Mouse (Mus musculus) G1E (cell line): Measurements from ENCODE around the gene Ace2. TPM values are rescaled to one million over a fixed set of nuclear protein-coding genes. Genes with fewer than 3 reads are reported as not detected.
A peak's percentile ranks its signal among the peaks of the same experiment; 100 is the strongest.

Experiments used
- ATAC-seq: 2 replicates; pipeline ENCODE4 v1.8.0; 2016; ENCODE audit warnings: mild to moderate bottlenecking; ENCODE audit not compliant: insufficient number of reproducible peaks, poor library complexity, low FRiP score, severe bottlenecking; ENCODE audit errors: extremely low read depth
- DNase-seq: peaks from one replicate; pipeline ENCODE4 v3.0.0; 2012; ENCODE audit warnings: low spot score
- H3K27me3 ChIP-seq: 2 replicates; pipeline ENCODE4 v1.6.1; 2012; ENCODE audit warnings: mild to moderate bottlenecking, low read length, inconsistent platforms; ENCODE audit not compliant: insufficient read depth
- H3K36me3 ChIP-seq: replicated peaks from 2 replicates; pipeline ENCODE3; 2012; ENCODE audit warnings: mild to moderate bottlenecking, inconsistent platforms
- H3K4me1 ChIP-seq: 2 replicates; pipeline ENCODE4 v1.6.1; 2012; ENCODE audit warnings: low read depth, low read length, inconsistent platforms, mixed read lengths; ENCODE audit not compliant: insufficient read depth
- H3K4me3 ChIP-seq: 2 replicates; pipeline ENCODE4 v1.5.1; 2012; ENCODE audit warnings: low read depth, mild to moderate bottlenecking, inconsistent platforms, low read length, moderate library complexity, mixed read lengths
- H3K9me3 ChIP-seq: replicated peaks from 2 replicates; pipeline ENCODE4 v1.6.1; 2012; ENCODE audit warnings: inconsistent platforms
- CTCF ChIP-seq: IDR thresholded peaks from 2 replicates; pipeline ENCODE4 v1.5.1; 2012; ENCODE audit warnings: low read depth, low read length, inconsistent platforms, mixed read lengths
- GATA1 ChIP-seq: IDR thresholded peaks from 2 replicates; pipeline ENCODE4 v1.6.1; 2012; ENCODE audit warnings: borderline replicate concordance, low read length, inconsistent platforms, mixed read lengths
- GATA2 ChIP-seq: IDR thresholded peaks from 2 replicates; pipeline ENCODE4 v1.6.1; 2012; ENCODE audit warnings: low read depth, low read length, inconsistent platforms, borderline replicate concordance
- POLR2AphosphoS5 ChIP-seq: IDR thresholded peaks from 2 replicates; pipeline ENCODE4 v1.6.1; 2012; ENCODE audit warnings: low read depth, low read length, inconsistent platforms; ENCODE audit not compliant: insufficient replicate concordance
- TAL1 ChIP-seq: conservative IDR thresholded peaks from 2 replicates; pipeline ENCODE4 v1.6.1; 2012; ENCODE audit warnings: low read depth, low read length, inconsistent platforms, mixed read lengths
- polyA plus RNA-seq: library from polyadenylated mRNA; stranded (reverse); fragments of >175 nt; gene quantifications from 2 replicates; pipeline ENCODE4 v1.2.3, GENCODE M21; 2012
- total RNA-seq, 2 experiments: library from RNA; stranded (forward) in 1 of 2; stranded (reverse) in 1 of 2; fragments of 200-1000 nt in 1 of 2; fragments of >200 nt in 1 of 2; fragmentation: Nextera tagmentation in 1 of 2; gene quantifications; 2 replicates each; pipeline ENCODE4 v1.2.3; 2014 to 2017

The Ace2 gene
- total RNA-seq (2014; fragmentation: Nextera tagmentation) (0.19 TPM in 1 of 2 replicates, not detected in the other), total RNA-seq (2017) (0.05 and 0.12 TPM in 2 replicates), polyA plus RNA-seq (not detected in 2 replicates)

DNA sequence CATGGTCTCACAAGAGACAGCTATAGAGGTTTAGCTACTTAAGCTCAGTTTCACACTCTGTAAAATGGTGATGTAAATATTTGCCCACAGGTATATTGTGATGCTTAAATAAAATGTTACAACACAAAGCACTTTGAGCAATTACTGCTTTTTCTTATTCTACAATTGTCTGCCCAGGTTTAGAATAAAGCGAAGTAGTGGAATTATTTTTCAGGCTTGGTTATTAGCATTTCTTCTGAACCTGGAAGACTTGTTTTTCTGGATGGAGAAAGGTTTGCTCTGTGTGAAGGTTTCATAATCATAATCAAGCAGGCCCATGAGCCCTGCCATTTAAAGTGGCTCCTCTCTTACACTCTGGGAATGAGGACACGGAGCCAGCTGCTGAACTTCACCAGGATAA lies at the start of gene Ace2:
Ace2 (plus strand) TSS at position 301 of the 400 bp plus-strand sequence.
- Histone ChIP-seq H3K36me3 (no peaks in the 10 kb centered on the region), H3K9me3 (no peaks in the 10 kb centered on the region), H3K4me1 (peaks cover 9% of the 10 kb centered on the region), H3K4me3 (no peak within 1 kb of the TSS), H3K27me3 (no peaks in the 10 kb centered on the region)
- TF ChIP-seq TAL1 = no peak
- TF ChIP-seq GATA2 = no peak
- TF ChIP-seq GATA1 = no peak
- TF ChIP-seq CTCF = no peak
- TF ChIP-seq POLR2AphosphoS5 = no peak
- DNase-seq = no peak
- ATAC-seq = no peak

DNA sequence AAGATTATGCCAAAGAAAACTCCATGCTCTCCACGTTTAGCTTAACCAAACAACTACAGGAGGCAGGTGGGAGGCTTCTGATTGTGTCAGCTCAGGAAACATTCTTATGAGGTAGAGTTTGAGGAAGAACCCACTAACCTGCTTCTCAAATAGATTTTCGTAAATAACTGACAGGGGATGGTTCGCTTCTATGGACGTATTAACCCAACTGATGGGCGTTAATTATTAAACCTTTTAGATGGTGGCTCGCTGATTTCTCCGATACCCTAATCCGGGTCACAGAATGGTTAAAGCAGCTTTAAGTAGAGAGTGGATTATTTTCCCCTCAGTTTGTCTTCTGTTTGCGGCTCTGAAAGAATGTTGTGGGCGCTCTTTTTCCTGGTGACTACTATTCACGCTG lies 49.2 kb upstream of the Ace2 start:
- DNase-seq (no peak), ATAC-seq (no peak)
- no peaks in the 10 kb centered on the region for H3K9me3 ChIP-seq
- H3K36me3 ChIP-seq = no peaks in the 10 kb centered on the region
- peaks cover 57% of the 10 kb centered on the region for H3K4me1 ChIP-seq
- H3K27me3 ChIP-seq = no peaks in the 10 kb centered on the region
- no peak overlapping the region for H3K4me3 ChIP-seq
- TF ChIP-seq POLR2AphosphoS5 = no peak
- no peak for TF ChIP-seq GATA2
- no peak for TF ChIP-seq GATA1
- TF ChIP-seq CTCF = no peak
- no peak for TF ChIP-seq TAL1

DNA sequence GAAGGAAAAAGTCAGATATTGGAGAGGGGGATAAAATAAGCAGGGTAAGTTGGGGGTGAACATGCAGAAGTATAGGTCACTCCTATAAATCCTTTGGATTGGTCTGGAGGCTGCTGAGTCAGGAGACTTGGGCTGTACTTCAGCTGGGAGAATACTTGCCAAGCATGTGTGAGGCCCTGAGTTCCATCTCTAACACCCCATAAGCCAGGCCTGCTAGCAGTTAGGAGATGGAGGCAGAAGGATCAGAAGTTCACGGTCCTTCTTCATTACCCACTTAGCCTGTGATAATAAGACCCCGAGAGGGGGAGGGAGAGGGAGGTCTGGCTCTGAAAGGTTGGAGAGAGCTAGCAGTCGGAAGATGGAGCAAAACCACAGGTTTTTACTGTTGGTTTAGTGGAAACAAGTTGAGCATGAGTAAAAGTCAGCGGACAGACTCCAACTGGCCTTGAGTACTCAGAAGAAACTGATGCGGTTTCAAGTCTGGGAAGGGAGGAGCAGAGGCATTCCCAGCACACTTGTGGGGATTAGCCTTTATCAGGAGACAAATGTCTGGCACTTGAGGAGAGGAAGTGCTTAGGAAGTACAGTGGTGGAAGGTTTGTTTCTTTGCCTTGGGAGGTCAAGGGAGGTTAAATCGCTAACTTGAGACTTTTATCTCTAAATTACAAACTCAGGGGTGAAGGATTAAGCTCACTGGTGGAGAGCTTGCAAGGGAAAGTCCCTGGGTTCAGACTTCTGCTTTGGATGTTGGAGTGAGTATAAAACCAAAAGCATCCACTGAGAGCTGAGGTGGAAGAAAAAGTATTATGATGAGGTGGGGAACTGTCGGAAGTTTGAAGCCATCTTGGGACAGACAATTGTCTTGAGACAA lies 46.6 kb upstream of the Ace2 start:
- Histone ChIP-seq H3K36me3 (no peaks in the 10 kb centered on the region), H3K4me1 (peaks cover 54% of the 10 kb centered on the region), H3K4me3 (no peak overlapping the region; the same call in 1 of the 2 replicates), H3K27me3 (no peaks in the 10 kb centered on the region), H3K9me3 (no peaks in the 10 kb centered on the region)
- ATAC-seq (0 out of 2 replicates have a peak, but pooled peaks have one; percentile 28), DNase-seq (no peak)
- TF ChIP-seq GATA2 = no peak
- no peak for TF ChIP-seq GATA1
- no peak for TF ChIP-seq POLR2AphosphoS5
- TF ChIP-seq TAL1 = no peak
- TF ChIP-seq CTCF = no peak

DNA sequence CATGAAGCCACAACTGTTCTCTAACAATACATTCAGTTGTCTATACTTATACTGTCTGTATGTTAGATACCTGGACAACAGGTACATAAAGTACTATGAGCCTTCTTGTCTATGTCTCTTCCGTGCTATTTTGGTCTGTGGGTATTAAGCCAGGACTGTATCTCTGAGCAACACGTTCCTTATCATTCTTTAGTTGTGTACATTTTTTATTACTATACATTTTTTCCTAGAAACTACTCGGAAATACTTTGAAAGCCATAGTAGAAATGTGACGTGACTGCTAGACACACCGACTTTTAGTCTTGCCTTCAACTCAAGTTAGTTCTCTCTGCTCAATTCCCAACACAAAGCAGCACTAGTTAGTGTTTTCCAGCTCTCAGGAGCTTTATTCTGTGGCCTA lies 45.7 kb upstream of the Ace2 start:
- TF ChIP-seq POLR2AphosphoS5 (no peak), CTCF (no peak), TAL1 (no peak), GATA1 (no peak), GATA2 (no peak)
- Histone ChIP-seq H3K36me3 (no peaks in the 10 kb centered on the region), H3K4me1 (peaks cover 52% of the 10 kb centered on the region), H3K9me3 (no peaks in the 10 kb centered on the region), H3K4me3 (no peak overlapping the region; the same call in 1 of the 2 replicates), H3K27me3 (no peaks in the 10 kb centered on the region)
- ATAC-seq (peak; percentile 24; the same call in 1 of the 2 replicates), DNase-seq (no peak)

DNA sequence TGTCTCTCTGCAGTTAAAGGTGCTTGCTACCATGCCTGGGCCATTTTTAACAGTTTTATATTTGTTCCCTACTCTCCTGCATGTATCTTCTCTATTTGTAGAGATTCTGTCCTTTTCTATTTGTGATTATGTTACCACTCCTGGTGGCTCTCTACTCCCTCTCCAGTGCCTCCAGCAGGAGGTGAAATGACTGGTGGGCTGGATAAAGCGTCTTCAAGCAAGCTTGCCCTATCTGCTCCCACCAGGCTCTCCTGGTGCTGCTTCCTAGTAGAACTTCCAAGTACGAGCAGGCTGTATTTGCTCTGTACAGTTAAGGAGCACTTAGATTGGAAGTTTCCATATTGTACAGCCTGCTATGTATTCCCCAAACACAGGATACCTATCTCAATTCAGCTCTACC lies 43.3 kb upstream of the Ace2 start:
- H3K4me3 ChIP-seq = no peak overlapping the region
- H3K36me3 ChIP-seq = no peaks in the 10 kb centered on the region
- ATAC-seq = no peak
- TF ChIP-seq GATA1 (no peak), CTCF (no peak), GATA2 (no peak), POLR2AphosphoS5 (no peak), TAL1 (no peak)
- H3K4me1 ChIP-seq = peaks cover 38% of the 10 kb centered on the region
- H3K27me3 ChIP-seq = no peaks in the 10 kb centered on the region
- H3K9me3 ChIP-seq = no peaks in the 10 kb centered on the region
- DNase-seq = no peak

DNA sequence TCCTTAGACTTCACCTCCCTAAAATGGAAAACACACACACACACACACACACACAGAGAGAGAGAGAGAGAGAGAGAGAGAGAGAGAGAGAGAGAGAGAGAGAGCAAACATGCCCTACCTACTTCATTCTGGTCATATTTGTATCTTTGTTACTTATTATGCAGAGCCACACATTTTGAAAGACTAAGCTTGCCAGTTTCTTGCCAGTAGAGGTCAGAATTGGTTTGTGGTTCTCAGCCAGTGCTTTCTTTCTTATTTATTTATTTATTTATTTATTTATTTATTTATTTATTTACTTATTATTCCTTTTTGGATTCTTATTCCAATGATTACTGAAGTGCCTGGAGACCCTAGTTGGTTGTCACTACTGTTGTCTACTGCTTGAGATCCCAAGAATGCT lies 37.6 kb upstream of the Ace2 start:
- DNase-seq = no peak

More for the DNA sequence above, 37.6 kb upstream of the Ace2 start:
- no peaks in the 10 kb centered on the region for H3K36me3 ChIP-seq
- no peak for TF ChIP-seq GATA2
- TF ChIP-seq TAL1 = no peak
- TF ChIP-seq CTCF = no peak
- TF ChIP-seq GATA1 = no peak
- no peak for TF ChIP-seq POLR2AphosphoS5
- no peaks in the 10 kb centered on the region for H3K9me3 ChIP-seq
- H3K27me3 ChIP-seq = no peaks in the 10 kb centered on the region
- H3K4me1 ChIP-seq = peaks cover 24% of the 10 kb centered on the region
- peak; percentile 22; the same call in 1 of the 2 replicates for ATAC-seq
- no peak overlapping the region for H3K4me3 ChIP-seq
